Mouse (Mus musculus): ENCODE data around the gene Isg20. TPM values are rescaled to one million over a fixed set of nuclear protein-coding genes. Genes with fewer than 3 reads are reported as not detected.
A peak's percentile ranks its signal among the peaks of the same experiment; 100 is the strongest.

Gene Isg20
- total RNA-seq, 2 experiments from 2014 or later: 12.1 to 25.8 TPM

DNA sequence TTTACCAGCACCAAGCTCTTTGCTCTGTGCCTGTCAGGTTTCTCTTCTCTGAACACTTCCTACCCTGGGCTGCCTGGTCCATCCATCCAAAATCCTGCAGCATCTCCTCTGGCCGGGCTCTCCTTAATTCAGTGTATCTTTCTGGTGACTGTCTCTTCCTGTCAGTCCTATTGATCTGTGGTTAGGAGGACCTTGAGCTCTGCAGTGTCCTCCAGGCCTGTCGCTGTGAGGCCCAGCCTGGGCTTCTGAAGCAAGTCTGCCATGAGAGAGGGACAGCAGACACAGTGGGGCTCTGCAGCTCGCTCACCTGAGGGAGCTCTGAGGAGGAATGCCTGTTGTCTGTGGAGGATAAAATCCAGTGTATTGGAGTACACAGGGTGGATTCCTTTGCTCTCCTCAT is 15.7 kb upstream of the Isg20 start:
- ATAC-seq (ENCODE audit: poor library complexity, severe bottlenecking): no peak

DNA sequence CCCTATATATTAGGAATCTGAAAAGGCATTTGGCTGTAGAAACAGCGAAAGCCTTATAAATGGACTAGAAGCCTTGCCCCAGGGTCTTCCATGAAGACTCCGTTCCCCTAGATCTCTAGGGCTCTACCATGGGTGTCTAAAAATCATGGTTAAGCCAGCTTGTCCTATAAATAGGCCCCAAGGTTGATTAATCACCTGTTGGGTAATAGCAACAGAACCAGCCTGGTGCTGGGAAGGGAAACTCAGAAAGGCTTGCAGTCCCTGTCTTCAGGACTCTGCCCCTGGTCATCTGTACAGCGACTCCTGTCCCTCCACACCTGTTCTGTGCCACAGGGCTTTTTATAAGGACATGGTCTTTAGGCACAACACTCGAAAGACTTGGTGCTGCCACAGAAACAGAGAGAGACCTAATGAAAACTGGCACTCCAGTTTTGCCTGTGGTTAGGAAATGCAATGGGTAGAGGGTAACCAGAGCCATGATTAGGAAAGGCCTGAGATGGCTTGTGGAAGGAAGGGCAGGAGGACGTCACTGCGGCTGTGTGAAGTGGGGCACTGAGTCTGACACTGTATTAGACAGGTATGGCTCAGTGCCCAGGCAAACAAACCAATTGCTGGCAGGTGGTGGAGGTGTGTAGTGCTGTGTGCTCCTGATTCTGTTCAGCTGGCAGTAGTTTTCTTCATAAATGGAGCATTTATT is 9.9 kb upstream of the Isg20 start:
- ATAC-seq (ENCODE audit: poor library complexity, severe bottlenecking): peak; percentile 70

DNA sequence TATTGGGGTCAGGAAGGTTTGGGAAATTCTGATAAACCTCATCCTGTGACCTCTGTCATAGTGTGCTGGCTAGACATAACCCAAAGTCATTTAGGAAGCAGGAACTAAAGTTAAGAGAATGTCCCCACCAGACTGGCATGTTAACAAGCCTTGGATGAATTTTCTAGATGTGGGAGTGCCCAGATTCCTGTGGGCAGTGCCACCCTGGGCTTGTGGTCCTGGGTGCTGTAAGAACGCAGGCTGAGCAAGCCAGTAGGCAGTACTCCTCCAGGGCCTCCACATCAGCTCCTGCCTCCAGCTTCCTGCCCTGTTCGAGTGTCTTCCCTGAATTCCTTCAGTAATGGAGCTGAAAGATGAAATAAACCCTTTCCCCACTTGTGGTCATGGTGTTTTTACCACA is 9.0 kb upstream of the Isg20 start:
- no peak for ATAC-seq (ENCODE audit: poor library complexity, severe bottlenecking)

DNA sequence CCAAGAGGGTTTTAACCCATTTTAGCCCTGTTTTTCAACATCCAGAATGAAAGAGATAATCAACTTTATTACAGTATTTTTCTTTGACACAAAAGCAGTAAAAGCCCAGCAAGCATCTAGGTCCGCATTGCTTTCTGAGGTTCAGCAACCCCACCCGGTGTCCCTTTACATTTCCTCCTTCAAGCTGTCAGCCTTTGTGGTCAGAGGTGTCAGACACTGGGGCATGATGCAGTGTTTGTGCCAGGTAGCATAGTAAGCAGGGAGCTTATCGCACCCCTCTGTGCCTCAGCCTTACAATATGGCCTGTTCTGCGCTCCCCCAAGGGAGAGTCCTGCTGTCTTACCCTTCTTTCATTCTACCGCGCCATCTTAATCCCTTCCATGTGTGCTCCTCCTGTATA is 4.2 kb upstream of the Isg20 start:
- no peak for ATAC-seq (ENCODE audit: poor library complexity, severe bottlenecking)

DNA sequence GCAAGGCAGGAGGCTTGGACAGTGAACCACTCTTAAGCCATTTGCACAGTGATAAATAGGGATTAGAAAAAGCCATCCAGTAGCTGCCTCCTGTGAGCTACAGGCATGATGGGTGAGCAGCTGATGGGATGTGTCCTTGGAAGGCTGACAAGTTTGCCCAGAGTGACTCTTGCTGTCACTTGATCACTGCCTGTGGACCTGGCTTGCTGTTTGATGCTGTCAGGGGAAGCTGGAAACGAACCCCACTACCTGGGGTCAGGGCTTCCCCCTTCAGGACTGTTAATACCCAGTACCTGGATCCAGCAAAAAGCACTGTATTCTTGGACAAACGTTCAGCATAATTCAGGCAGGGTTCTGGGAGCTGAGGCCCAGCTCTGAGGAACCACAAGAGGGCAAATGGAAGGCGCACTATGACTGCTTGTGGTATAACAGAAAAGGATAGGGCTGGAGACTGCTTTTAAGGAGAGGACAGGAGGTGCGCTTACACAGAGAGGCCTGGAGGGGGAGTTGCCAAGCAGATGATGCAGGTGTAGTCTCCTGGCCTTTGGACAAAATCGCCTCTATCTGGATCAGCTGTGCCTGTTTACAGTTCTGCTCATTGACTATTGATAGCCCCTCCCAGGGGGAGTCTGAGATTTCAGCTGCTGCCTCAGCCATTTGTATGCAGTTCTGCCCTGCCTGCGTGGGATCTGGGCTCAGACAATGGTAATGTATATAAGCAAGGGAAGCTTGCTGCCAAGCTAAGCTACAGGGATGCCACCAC is 2.7 kb upstream of the Isg20 start:
- ATAC-seq (ENCODE audit: poor library complexity, severe bottlenecking): no peak

DNA sequence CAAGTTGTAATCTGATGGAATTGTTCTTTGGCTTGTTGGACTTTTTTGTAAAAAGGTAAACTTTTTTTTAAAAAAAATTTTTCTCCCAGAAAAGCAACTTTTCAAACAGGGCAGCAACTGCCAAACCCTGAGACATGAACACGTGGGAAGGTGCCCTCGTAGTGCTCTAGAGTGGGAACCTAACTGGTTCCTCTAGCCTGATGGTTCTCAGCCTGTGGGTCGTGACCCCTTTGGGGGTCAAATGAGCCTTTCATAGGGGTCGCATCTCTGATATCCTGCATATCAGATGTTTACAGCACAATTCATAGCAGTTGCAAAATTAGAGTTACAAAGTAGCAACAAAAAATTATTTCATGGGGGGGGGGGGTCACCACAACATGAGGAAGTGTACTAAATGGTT is 2.0 kb upstream of the Isg20 start:
- ATAC-seq (ENCODE audit: poor library complexity, severe bottlenecking): no peak

DNA sequence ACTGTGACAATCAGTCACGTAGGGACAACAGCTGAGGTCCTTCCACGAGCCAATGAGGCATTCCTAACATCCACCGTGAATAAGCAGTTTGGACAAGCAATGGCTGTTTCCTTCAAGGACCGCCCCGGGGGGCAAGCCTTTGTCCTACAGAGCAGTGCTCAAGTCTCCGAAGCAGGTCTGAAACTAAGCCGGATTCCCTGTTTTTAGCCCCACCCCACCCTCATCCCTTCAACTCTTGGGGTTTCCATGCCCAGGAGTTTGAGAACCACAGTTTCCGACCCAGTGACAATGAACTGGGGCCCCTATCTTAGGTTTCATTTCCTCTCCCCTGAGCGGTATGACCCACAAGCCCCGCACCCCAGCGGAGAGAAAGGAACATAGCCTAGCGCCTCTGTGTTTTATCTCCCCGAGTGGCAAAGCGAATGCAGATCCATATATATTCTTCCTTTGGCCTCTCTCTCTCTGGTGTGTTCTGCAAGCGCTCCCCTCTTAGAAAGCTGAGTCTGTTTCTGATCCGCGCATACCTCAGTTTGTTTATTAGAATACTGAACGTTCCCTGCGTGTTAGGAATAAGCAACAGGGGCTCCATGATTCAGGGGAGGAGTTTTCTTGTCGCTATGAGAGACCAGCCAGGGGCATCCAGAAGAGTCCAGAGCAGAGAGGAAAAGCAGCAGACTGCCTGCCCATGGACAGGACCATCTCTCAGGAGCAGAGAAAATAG is 811 bp upstream of the Isg20 start:
- ATAC-seq (ENCODE audit: poor library complexity, severe bottlenecking): peak; percentile 56

DNA sequence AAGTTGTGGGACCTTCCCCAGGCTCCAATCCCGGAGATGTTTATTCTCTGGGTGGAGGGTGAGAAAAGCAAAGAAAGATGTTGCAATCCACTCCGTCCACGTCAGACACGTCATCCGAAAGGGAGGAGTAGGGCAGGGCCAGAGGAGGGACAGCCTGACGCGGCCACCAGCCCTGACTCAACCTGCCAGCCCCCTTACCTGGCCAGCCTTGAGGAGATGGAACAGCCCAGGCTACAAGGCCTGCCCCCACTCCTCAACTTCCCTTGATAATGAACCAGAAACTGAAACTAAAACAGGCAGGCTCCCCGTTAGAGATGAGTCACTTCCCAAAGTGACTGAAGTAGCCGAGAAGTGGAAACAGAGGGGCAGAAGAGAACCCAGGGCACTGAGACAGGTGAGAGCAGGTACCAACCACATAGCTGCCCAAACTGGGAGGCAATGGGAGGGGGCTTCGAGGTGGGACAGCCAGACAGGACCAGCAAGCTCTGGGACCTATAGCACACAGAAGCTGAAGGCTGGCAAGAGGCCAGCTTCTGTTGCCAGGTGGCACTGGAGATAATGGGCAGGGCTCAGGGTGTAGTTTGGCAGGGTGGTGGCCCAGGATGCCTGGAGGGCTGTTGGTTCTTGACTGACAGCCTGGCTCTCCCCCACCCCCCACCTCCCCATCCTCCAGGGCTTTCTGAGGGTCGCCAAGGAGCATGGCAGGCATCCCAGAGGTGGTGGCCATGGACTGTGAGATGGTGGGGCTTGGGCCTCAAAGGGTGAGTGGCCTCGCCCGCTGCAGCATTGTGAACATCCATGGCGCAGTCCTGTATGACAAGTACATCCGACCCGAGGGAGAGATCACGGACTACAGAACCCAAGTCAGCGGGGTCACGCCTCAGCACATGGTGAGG is 673 bp downstream of the Isg20 start:
- peak; percentile 71 for ATAC-seq (ENCODE audit: poor library complexity, severe bottlenecking)

DNA sequence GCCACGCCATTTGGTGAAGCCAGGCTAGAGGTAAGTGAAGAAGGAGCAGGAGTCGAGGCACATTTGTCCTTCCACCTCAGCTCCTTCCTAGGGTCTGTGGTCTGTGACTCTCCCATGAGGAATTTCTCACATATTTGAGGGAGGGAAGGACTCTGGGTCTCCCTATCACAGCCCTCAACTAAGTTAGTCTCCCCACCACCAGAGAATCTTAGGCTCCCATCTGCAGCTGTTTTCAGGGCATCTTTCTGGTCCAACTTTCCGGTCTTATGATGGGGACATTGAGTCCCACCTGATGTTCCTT is 1.3 kb downstream of the Isg20 start:
- no peak for ATAC-seq (ENCODE audit: poor library complexity, severe bottlenecking)

DNA sequence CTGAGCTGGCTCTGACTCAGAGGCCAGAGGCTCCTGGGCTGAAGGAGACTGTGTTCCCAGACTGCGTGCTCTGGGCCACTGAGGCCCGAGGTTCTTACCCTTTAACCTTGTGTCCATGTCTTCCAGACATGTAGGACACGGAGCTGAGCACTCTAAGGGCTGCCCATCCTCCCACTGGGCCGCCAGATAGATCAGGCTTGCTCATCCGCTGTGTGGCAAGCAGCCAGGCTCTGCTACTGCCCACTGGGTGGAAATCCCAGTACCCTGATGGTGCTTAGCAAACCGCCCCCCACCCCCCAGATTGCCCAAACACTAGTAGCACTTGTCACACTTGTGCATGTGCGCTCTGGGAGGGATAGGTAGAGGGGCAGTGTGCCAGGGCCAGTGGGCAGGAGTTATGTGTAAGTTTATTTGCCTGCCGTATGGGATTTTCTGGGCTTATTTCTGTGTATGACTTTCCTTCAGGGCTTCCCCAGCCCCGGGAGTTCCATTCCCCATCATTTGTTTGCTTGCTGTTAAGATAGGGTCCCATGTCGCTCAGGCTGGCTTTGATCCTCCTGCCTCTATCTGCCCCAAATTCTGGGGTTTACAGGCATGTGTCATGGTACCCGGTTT is 1.8 kb downstream of the Isg20 start:
- ATAC-seq (ENCODE audit: poor library complexity, severe bottlenecking): no peak

DNA sequence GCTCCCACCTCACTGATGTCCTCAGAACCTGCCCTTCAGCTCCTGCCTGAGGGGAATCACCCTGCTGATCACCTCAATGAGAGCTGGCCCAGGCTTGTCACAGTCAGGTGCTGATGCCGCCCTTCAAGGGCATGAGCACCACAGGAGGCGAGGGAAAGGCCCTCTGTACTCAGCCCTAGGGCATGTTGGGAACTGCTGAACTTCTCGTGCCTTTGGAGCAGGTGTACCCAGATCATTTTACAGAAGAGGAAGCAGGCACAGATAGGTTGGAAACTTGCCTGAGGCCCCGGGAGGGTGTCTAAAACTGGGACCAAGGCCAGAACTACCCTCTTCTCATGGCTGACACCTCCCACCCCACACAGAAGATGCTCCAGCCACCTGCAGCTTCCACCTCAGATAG is 5.5 kb downstream of the Isg20 start:
- no peak for ATAC-seq (ENCODE audit: poor library complexity, severe bottlenecking)

DNA sequence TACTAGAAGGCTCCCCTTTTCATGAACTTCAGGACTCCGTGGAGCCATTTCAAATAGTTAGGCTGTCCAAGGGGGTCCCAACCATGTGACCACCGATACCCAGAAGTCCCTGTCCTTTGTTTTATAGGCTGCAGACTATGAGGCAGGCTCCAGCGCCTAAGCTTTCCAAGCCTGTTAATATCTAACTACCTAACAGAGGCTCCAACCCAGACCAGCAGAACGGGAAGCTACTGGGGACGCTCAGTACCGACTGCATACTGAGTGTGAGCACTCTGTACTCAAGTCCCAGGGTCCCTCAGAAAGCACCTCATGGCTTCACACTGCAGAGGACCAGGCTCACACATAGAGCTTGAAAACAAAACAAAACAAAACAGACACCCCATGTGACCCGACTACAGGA is 9.3 kb downstream of the Isg20 start:
- no peak for ATAC-seq (ENCODE audit: poor library complexity, severe bottlenecking)

DNA sequence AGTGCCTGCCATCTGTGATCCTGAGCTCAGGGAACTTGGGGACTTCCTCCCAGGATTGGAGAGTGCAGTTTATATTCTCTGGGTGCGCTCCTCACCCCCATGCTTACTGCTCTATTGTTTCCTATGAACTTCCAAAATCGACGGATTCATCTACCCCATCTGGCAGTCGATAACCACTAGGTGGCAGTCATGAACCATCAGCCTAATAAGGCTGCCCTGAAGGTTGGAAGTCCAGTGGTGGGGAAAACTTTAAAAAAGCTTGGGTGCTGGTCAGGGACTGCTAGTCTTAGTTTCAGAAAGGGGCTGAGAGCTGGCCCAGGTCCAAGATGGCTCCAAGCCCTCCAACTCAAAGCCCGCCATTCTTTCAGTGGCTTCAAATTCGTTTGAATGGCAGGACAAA is 11.1 kb downstream of the Isg20 start:
- peak; percentile 87 for ATAC-seq (ENCODE audit: poor library complexity, severe bottlenecking)

DNA sequence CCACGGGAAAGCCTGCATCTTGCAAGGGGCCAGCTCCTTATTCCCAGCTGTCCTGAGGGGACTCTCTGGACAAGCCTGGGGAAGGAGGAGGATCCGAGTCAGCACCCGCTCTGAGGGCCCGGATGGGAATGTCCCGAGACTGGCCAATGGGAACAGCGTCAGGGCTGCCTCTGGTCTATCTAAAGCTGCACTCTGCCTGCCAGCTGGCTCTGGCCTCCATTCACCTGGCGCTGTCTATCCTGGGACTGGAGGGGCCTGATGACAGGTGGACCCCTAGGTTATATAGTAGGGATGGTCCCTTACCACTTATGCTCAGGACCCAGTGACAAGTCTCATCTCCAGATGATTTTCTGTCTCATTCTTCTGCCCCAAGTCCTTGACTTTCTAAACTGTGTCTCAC is 11.6 kb downstream of the Isg20 start:
- no peak for ATAC-seq (ENCODE audit: poor library complexity, severe bottlenecking)

DNA sequence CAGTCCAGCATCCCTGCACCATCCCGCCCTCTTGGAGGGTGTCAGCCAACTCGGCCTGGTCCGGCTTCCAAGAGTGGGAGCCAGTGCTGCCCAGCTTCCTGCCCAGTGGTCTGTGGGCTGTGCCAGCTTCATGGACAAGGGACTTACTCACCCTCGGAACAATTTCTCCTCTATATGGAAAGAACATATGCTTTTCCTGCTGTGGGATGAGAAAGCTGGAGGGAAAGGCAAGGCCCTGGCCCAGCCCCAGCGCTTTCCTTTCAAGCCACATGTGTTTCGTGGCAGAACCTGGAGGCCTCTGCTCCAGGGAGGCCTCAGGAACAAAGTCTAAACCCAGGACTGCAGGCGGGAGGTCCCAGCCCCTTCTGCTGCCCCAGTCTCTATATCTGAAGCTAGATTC is 12.5 kb downstream of the Isg20 start:
- ATAC-seq (ENCODE audit: poor library complexity, severe bottlenecking): no peak

DNA sequence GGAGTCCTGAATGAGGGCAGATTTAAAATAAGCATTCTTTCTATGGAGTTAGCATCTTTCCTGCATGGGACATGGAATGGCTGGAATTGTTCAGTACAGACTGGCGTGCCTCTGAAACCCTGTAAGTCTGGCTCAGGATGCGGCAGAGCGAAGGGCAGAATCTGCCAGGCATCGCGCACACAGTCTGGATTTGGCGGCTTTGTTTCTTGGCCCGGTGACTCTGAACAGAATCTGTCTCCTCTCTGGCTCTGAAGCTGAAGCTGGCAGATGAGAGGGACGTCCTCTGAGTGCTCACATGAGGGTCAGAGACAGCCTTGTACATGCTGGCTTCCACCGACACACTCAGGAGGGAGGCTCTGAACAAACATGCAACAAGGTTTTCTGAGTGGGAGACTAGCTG is 12.9 kb downstream of the Isg20 start:
- no peak for ATAC-seq (ENCODE audit: poor library complexity, severe bottlenecking)

DNA sequence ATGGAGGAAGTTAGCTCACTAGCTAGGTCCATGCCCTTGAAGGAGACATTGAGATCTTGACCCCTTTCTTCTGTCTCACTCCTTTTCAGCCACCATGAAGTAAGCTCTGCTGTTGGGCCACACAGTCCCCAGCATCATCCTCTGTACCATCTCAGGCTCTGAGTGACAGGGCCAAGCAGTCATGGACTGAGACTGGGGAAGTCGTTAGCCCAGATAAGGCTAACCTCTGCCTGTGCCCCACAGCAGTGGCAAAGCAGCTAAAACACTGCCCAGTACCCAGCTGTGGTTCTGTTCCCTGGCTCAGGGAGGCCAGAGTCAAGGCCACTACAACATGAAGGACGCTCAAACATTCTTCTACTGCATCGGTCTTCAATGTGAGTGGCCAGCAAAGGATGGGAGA is 14.0 kb downstream of the Isg20 start:
- no peak for ATAC-seq (ENCODE audit: poor library complexity, severe bottlenecking)

DNA sequence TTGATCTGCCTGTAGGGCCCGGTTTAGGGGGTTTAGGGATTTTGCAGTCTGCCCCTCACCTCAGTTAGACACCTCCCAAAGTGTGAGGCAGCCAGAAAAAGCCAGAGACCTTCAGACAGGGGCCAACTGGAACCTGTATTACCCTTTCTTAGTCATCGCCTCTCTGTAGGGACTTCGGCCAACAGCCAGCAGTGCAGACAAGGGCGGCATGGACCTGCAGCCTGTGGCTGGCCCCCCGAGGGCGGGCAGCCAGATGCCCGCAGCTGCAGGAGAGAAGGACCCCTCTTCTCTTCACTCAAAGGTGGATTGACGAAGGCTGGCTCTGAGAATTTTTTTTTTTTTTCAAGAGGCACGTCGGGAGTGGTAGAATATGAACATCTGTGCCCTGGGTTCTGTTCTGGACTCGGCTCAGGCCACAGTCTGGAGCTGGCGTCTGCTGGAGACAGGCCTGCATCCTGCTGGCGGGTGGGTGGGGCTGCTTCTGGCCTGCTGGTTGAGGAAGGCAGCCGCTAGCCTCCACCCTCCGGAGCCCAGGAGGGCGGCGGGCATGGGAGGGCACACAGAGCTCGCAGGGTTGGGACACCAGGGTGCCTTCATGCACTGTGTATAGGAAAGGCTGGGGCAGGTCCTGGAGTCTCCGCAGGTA is 25.9 kb downstream of the Isg20 start:
- no peak for ATAC-seq (ENCODE audit: poor library complexity, severe bottlenecking)

DNA sequence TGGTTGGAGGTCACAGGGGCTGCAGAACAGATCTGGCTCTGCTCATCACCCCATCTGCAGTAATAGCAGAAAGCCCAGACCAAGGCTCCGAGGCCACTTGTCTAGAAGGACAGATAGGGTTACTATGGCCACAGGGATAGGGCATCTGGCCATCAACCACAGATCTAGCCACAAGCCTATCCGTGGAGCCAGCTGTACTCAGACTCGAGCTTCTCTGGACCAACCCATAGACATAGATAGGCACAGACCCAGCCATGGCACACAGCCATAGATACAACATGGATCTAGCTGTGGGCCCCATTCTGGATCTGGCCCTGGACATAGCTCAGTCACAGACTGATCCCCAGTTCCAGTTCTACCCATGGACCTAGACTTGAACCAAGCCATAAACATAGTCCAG is 27.7 kb downstream of the Isg20 start:
- peak; percentile 45; the same call in 1 of the 2 replicates for ATAC-seq (ENCODE audit: poor library complexity, severe bottlenecking)

DNA sequence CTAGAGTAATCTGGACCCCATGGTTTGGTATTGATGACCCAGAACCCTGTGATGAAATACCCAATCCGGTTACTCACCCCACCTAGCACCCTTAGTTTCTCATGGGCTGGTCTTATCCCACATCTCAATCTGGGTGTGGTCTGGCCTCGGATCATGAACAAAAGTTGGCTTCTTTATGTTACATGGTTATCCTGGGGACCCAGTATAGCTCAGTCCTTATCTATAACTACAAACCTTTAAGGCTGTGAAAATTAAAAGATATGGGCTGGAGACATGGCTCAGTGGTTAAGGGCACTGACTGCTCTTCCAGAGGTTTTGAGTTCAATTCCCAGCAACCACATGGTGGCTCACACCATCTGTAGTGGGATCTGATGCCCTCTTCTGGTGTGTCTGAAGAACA is 29.3 kb downstream of the Isg20 start:
- no peak for ATAC-seq (ENCODE audit: poor library complexity, severe bottlenecking)

Measured in megakaryocyte, adult 5-6 weeks (primary cell).